Mouse (Mus musculus) forebrain, embryonic 15.5 days (tissue): ENCODE data around the gene Ankrd54. TPM values are rescaled to one million over a fixed set of nuclear protein-coding genes. Genes with fewer than 3 reads are reported as not detected.

Experiments
- ATAC-seq: fragments of 200-750 bp; cut with Nextera tagmentation; replicated peaks from 2 replicates; pipeline ENCODE4 v1.8.0; 2017; ENCODE audit warnings: mild to moderate bottlenecking, moderate TSS enrichment, moderate library complexity
- H3K27ac ChIP-seq: fragments of 300-500 bp; sonication (generic); replicated peaks from 2 replicates; pipeline ENCODE4 v1.5.1; 2015; ENCODE audit warnings: mild to moderate bottlenecking, inconsistent platforms
- H3K27me3 ChIP-seq: fragments of 300-500 bp; sonication (generic); 2 replicates; pipeline ENCODE4 v1.6.1; 2015; ENCODE audit warnings: inconsistent platforms
- H3K36me3 ChIP-seq: fragments of 300-500 bp; sonication (generic); 2 replicates; pipeline ENCODE4 v1.6.1; 2015; ENCODE audit warnings: mild to moderate bottlenecking, inconsistent platforms
- H3K4me1 ChIP-seq: fragments of 300-500 bp; sonication (generic); 2 replicates; pipeline ENCODE4 v1.6.1; 2015; ENCODE audit warnings: inconsistent platforms
- H3K4me2 ChIP-seq: fragments of 300-500 bp; sonication (generic); replicated peaks from 2 replicates; pipeline ENCODE4 v1.6.1; 2015; ENCODE audit warnings: mild to moderate bottlenecking, inconsistent platforms
- H3K4me3 ChIP-seq: fragments of 300-500 bp; sonication (generic); 2 replicates; pipeline ENCODE4 v1.5.1; 2015; ENCODE audit warnings: mild to moderate bottlenecking, inconsistent platforms
- H3K9ac ChIP-seq: fragments of 300-500 bp; sonication (generic); replicated peaks from 2 replicates; pipeline ENCODE4 v1.6.1; 2015; ENCODE audit warnings: mild to moderate bottlenecking, inconsistent platforms
- H3K9me3 ChIP-seq: fragments of 300-500 bp; sonication (generic); 2 replicates; pipeline ENCODE4 v1.6.1; 2016; ENCODE audit warnings: inconsistent platforms
- WGBS: fragments of 180-500 bp; shearing (Covaris S2); methylation state at CpG from one replicate; pipeline ENCODE4 v1.1.7; 2015; ENCODE audit warnings: mixed read lengths; 5-methylcytosine and 5-hydroxymethylcytosine counted together
- polyA plus RNA-seq: library from polyadenylated mRNA; unstranded; fragments of >200 nt; fragmentation: Nextera tagmentation; extraction: Ambion mirVana; gene quantifications from 2 replicates; pipeline ENCODE4 v1.2.1, GENCODE M21; 2015

Gene Ankrd54
- polyA plus RNA-seq: 61.6 and 65.5 TPM in 2 replicates

- under 1% methylated on average over 80 of the region's 80 CpGs for WGBS
- Histone ChIP-seq H3K36me3 (peaks cover 28% of the 10 kb centered on the region), H3K9me3 (no peaks in the 10 kb centered on the region), H3K4me1 (peaks cover 24% of the 10 kb centered on the region), H3K9ac (peak within 1 kb of the TSS; percentile 88), H3K4me2 (peak within 1 kb of the TSS; percentile 81), H3K4me3 (peak within 1 kb of the TSS; percentile 94), H3K27me3 (no peaks in the 10 kb centered on the region), H3K27ac (peak within 1 kb of the TSS; percentile 80)
- peak; percentile 100 for ATAC-seq
Observed at GRCm38 (mm10) chr15:79062376-79063159, at the start of gene Ankrd54. Gene Ankrd54 (minus strand): TSS chr15:79062893.

- peaks cover 10% of the 10 kb centered on the region for H3K36me3 ChIP-seq
- H3K4me3 ChIP-seq: no peak overlapping the region
- H3K27ac ChIP-seq: no peak overlapping the region
- no peaks in the 10 kb centered on the region for H3K27me3 ChIP-seq
- WGBS: 68% methylated on average over 4 of the region's 4 CpGs
- H3K9me3 ChIP-seq: no peaks in the 10 kb centered on the region
- peaks cover 34% of the 10 kb centered on the region for H3K4me1 ChIP-seq
- no peak for ATAC-seq
- H3K9ac ChIP-seq: no peak overlapping the region
- H3K4me2 ChIP-seq: no peak overlapping the region
Observed at GRCm38 (mm10) chr15:79111774-79112173, 49.1 kb upstream of the Ankrd54 start.

- peak overlapping the region; percentile 94 for H3K9ac ChIP-seq
Observed at GRCm38 (mm10) chr15:79110528-79110927, 47.8 kb upstream of the Ankrd54 start.

DNA sequence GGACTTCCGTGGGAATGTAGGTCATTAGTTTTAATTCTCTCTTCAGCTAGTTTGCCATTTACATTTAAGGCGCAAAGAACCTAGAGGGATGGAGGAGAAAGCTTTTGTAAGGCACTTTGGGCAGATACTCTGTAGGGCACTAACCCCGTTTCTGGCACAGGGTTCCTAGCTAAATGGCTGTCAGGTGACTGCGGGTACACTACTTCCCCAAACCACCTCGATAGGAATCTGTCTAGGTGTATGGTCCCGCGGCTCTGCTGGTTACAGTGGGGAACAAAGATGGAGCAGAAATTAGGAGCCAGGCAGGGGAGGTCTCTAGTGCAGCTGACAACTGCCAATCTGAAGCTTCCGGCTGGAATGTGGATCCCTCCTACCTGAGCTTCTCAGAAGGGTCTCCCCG, 47.3 kb upstream of the Ankrd54 start:
- peak overlapping the region; percentile 98 for H3K4me2 ChIP-seq
- 15% methylated on average over 9 of the region's 9 CpGs for WGBS
- ATAC-seq: no peak
- peak overlapping the region; percentile 97 for H3K4me3 ChIP-seq
- H3K27me3 ChIP-seq: no peaks in the 10 kb centered on the region
- peaks cover 34% of the 10 kb centered on the region for H3K4me1 ChIP-seq
- no peak overlapping the region for H3K27ac ChIP-seq
- peaks cover 2% of the 10 kb centered on the region; the same call in 1 of the 2 replicates for H3K36me3 ChIP-seq
- peak overlapping the region; percentile 94 for H3K9ac ChIP-seq
- H3K9me3 ChIP-seq: no peaks in the 10 kb centered on the region

More at GRCm38 (mm10) chr15:79110528-79110927, 47.8 kb upstream of the Ankrd54 start:
- 65% methylated on average over 2 of the region's 2 CpGs for WGBS
- Histone ChIP-seq H3K4me1 (peaks cover 34% of the 10 kb centered on the region), H3K27ac (no peak overlapping the region), H3K9me3 (no peaks in the 10 kb centered on the region), H3K36me3 (peaks cover 6% of the 10 kb centered on the region), H3K4me2 (peak overlapping the region; percentile 98), H3K27me3 (no peaks in the 10 kb centered on the region), H3K4me3 (peak overlapping the region; percentile 97)
- no peak for ATAC-seq

DNA sequence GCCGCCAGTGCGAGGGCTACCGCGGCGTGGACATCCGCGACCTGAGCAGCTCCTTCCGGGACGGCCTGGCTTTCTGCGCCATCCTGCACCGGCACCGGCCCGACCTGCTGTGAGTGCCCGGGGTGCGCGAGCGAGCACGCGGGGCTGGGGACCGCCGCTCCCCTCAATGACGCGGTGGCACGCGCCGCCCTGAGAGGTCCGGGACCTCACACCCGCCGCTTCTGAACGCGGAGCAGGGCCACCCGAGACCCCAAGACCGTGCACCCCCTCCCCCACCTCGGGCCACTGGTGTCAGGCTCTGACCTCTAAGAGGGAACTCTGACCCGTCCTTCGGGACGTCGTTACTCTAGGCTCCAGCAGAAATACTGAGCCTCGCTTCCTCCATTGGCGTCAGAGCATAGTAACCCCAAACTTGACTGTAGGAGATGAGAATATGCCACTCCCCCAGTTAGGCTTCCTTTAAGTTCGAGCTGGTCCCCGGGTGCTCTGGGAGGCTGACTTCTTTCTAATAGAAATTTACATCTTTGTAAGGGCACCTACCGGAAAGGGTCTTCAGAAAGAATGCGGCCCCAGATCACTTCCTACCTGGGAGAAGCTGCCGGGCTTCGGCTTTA, 46.7 kb upstream of the Ankrd54 start:
- Histone ChIP-seq H3K4me1 (peaks cover 34% of the 10 kb centered on the region), H3K9me3 (no peaks in the 10 kb centered on the region), H3K9ac (peak overlapping the region; percentile 94), H3K4me2 (peak overlapping the region; percentile 98), H3K27ac (peak overlapping the region; percentile 43; the same call in 1 of the 2 replicates), H3K36me3 (no peaks in the 10 kb centered on the region), H3K27me3 (no peaks in the 10 kb centered on the region), H3K4me3 (peak overlapping the region; percentile 97)
- ATAC-seq: peak; percentile 50
- under 1% methylated on average over 45 of the region's 46 CpGs for WGBS

DNA sequence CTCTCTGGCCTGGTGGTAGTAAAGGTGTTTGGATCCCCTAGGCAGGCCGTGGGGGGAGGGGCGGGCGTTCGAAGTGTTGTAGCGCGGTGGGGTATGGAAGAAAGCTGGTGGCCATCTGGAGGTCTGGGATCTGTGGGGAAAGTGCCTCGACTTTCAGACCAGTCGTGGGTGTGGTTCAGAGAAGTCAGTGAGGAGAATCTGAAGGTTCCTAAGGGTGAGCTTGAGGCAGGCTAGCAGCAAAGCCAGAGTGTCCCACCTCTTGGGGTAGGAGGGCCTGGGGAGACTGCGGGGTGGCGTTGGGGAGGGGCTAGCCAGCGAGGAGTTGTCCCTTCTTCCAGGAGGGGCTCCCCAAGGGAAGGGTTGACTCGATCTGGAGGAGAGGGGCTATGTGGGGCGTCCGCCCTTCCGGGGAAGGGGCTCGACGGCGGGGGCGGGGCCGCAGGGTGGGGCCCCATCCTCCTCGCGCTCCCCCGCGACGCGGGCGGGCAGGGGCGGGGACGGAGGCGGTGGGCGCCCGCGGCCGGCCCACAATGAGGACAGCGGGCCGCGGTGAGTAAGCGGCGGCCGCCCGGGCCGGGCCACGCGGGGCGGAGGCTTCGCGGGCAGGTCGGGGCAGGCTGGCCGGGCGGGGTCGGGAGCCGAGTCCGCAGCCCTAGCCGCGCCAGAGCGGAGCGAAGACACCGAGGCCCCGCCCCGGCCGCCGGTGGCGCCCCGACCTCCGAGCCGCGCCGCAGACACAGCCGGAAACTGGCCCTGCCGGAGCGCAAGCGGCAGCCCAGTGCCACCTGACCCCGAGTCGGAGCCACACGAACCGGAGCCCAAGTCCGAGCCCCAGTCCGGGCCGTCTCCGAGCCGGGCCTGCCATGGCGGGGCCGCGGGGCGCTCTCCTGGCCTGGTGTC, 46.0 kb upstream of the Ankrd54 start, which contains the start of gene Micall1:
Micall1 (plus strand) TSS at position 478 of the 900 bp plus-strand sequence.
- peak within 1 kb of the TSS; percentile 98 for H3K4me2 ChIP-seq
- peak within 1 kb of the TSS; percentile 43; the same call in 1 of the 2 replicates for H3K27ac ChIP-seq
- H3K4me1 ChIP-seq: peaks cover 34% of the 10 kb centered on the region
- H3K4me3 ChIP-seq: peak within 1 kb of the TSS; percentile 97
- H3K27me3 ChIP-seq: no peaks in the 10 kb centered on the region
- H3K9me3 ChIP-seq: no peaks in the 10 kb centered on the region
- peak within 1 kb of the TSS; percentile 94 for H3K9ac ChIP-seq
- WGBS: under 1% methylated on average over 74 of the region's 85 CpGs
- H3K36me3 ChIP-seq: no peaks in the 10 kb centered on the region
- ATAC-seq: peak; percentile 78

- Histone ChIP-seq H3K9me3 (no peaks in the 10 kb centered on the region), H3K9ac (no peak overlapping the region), H3K36me3 (no peaks in the 10 kb centered on the region), H3K27me3 (no peaks in the 10 kb centered on the region), H3K27ac (no peak overlapping the region), H3K4me2 (peak overlapping the region; percentile 98), H3K4me3 (peak overlapping the region; percentile 97), H3K4me1 (peaks cover 34% of the 10 kb centered on the region)
- WGBS: 28% methylated on average over 7 of the region's 7 CpGs
- no peak for ATAC-seq
Observed at GRCm38 (mm10) chr15:79107966-79108365, 45.3 kb upstream of the Ankrd54 start.

DNA sequence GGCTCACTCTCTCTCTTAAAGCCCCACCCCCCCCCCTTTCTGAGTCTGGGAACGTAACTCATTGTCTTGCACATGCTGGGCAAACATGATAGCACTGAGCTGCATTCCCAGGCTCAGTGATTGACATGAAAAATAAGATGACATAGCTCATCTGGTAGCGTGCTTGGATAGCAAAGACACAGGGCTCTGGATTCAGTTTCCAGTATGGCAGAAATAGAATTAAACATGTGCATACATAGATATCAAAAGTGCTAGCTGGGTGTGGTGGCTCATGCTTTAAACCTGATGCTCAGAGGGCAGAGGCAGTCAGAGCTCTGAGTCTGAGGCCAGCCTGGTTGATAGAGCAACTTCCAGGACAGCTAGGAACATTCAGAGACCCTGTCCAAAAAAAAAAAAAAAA, 43.1 kb upstream of the Ankrd54 start:
- Histone ChIP-seq H3K4me1 (peaks cover 23% of the 10 kb centered on the region), H3K36me3 (no peaks in the 10 kb centered on the region), H3K9me3 (no peaks in the 10 kb centered on the region), H3K4me3 (no peak overlapping the region), H3K27ac (no peak overlapping the region), H3K4me2 (no peak overlapping the region), H3K27me3 (no peaks in the 10 kb centered on the region), H3K9ac (no peak overlapping the region)
- ATAC-seq: no peak
- 49% methylated on average over 2 of the region's 2 CpGs for WGBS

GRCm38 (mm10) chr15:79103264-79103663, 40.6 kb upstream of the Ankrd54 start:
- H3K27me3 ChIP-seq: no peaks in the 10 kb centered on the region
- peaks cover 4% of the 10 kb centered on the region for H3K4me1 ChIP-seq
- H3K4me3 ChIP-seq: no peak overlapping the region
- H3K4me2 ChIP-seq: no peak overlapping the region
- H3K9me3 ChIP-seq: no peaks in the 10 kb centered on the region
- no peaks in the 10 kb centered on the region for H3K36me3 ChIP-seq
- no peak overlapping the region for H3K27ac ChIP-seq
- 66% methylated on average over 10 of the region's 10 CpGs for WGBS
- H3K9ac ChIP-seq: no peak overlapping the region
- no peak for ATAC-seq

- Histone ChIP-seq H3K9ac (no peak overlapping the region), H3K4me3 (no peak overlapping the region), H3K27me3 (no peaks in the 10 kb centered on the region), H3K4me1 (no peaks in the 10 kb centered on the region), H3K36me3 (no peaks in the 10 kb centered on the region), H3K27ac (no peak overlapping the region), H3K9me3 (no peaks in the 10 kb centered on the region), H3K4me2 (no peak overlapping the region)
- no peak for ATAC-seq
Observed at GRCm38 (mm10) chr15:79101531-79101930, 38.8 kb upstream of the Ankrd54 start.

DNA sequence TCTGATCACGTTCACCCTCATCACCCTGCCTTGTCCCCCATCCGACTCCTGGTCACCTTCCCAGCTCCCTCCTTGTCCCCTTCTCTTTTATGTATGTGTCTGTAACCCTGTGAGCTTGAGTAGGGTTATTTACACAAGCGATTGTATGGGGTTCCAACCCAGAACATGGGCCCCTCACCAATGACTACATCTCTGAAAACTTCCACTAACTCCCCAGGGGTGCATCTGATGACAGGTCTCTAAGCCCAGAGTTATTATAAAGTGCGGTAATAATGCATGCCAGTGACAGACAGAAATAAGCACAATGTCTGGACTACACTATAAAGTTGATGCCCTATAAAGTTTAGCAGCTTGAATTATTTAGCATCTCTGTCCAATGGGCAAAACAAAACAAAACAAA, 37.7 kb upstream of the Ankrd54 start:
- no peaks in the 10 kb centered on the region for H3K9me3 ChIP-seq

More for the DNA sequence above, 37.7 kb upstream of the Ankrd54 start:
- H3K27ac ChIP-seq: no peak overlapping the region
- no peaks in the 10 kb centered on the region for H3K4me1 ChIP-seq
- 83% methylated on average over 4 of the region's 4 CpGs for WGBS
- no peak overlapping the region for H3K4me2 ChIP-seq
- no peaks in the 10 kb centered on the region for H3K27me3 ChIP-seq
- ATAC-seq: no peak
- H3K36me3 ChIP-seq: peaks cover 8% of the 10 kb centered on the region; the same call in 1 of the 2 replicates
- no peak overlapping the region for H3K9ac ChIP-seq
- H3K4me3 ChIP-seq: no peak overlapping the region
